Mouse (Mus musculus) heart, adult 9 months (tissue): ENCODE measurements at regions not wholly inside any gene's neighbourhood (a gene's known extent, or its start where the extent isn't known, plus 50 kb on each side); places are given as distances from the start of the nearest gene placed in this dataset.
"Not testable (repeated sequence)": the region's sequence is repeated elsewhere in the genome, so short reads cannot be mapped to it uniquely, and the experiment has no call there.

Experiments
- DNase-seq, 2 experiments: peaks; one replicate each; pipeline ENCODE4 v3.0.0; 2022; ENCODE audit warnings: low spot score in 2 of 2

DNA sequence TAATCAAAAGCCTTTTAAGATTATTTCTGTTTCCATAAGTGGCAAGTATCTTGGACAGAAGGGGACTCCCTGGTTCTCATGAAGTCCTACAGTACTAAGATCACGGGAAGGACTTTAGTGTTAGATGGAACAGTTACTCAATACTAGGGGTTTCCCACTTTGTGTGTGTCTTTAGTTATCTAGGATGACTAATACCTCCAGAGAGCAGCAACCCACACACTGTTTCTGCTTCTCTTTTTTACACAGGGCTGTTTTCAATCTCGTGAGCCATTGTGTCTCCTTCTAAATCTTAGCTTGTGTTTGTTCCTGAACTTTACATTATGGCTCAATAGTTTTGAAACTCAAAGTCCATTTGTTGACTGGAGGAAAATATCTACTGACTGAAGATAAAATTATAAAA is 496.5 kb upstream of the Impg1 start:
- DNase-seq, result no peak

GRCm38 (mm10) chr9:80942991-80943390 is 477.7 kb upstream of the Impg1 start:
- no peak for DNase-seq

GRCm38 (mm10) chr9:80941424-80941823 is 476.1 kb upstream of the Impg1 start:
- no peak for DNase-seq

- DNase-seq, result no peak
Observed at GRCm38 (mm10) chr9:80938238-80938637, 473.0 kb upstream of the Impg1 start.

DNA sequence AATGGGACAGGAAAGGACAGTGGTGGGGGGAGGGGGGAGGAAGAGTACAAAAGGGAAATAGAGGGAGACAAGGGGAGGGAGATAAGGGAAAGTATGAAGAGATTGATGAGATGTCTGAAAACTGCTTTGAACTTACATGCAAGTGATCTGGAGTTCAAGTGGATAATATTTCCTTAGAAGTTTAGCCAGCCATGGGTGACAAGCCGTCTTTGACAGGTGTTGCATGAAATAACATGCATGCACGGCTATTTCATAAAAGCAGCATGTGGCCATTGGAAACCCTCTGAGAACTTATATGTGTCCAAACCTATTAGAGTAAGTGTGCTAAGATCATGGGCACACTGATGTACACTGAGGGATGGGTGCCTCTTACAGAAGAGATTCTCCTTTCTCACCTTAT is 465.3 kb upstream of the Impg1 start:
- no peak for DNase-seq

GRCm38 (mm10) chr9:80920304-80920703 is 455.0 kb upstream of the Impg1 start:
- DNase-seq, result no peak

DNA sequence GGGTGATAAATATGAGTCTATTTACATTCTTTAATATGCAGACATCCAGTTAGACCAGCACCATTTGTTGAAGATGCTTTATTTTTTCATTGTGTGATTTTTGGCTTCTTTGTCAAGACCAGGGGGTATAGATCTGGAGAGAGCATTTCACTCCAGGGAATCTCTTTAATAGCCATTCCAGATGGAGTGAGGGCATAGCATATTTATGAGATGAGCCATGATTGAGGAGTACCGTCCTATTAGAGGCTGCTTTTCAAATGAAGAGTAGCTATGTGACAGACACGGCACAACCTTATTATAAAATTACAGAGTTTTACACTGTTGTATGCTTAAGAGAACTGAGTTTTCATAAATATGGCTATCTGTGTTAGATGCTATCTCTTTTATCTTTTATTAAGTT is 448.6 kb upstream of the Impg1 start:
- DNase-seq, result no peak

- DNase-seq, result no peak
Observed at GRCm38 (mm10) chr9:80912177-80912576, 446.9 kb upstream of the Impg1 start.

DNA sequence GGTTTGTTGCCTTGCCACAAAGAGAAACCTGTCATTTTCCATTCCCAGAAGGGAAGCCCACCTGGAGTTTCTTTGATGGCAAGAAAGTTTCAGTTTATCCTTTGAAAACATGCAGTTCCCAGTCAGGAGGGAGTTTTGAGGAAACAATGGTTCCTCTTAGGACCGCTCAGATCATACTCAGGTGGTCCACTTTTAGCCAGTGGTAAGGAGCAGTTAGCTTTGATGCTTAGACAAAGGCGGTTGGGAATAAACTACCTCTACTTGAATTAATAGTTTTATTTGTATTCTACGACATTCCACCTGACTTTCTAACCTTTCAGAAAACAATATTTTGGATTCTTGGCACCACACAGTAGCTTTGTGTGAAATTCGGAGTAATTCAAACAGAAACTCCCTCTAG is 401.5 kb upstream of the Impg1 start:
- DNase-seq, result no peak

GRCm38 (mm10) chr9:80858998-80859397 is 393.7 kb upstream of the Impg1 start:
- DNase-seq, result no peak

GRCm38 (mm10) chr9:80848190-80848589 is 382.9 kb upstream of the Impg1 start:
- no peak for DNase-seq

- DNase-seq, result no peak
Observed at GRCm38 (mm10) chr9:80832808-80833207, 367.5 kb upstream of the Impg1 start.

DNA sequence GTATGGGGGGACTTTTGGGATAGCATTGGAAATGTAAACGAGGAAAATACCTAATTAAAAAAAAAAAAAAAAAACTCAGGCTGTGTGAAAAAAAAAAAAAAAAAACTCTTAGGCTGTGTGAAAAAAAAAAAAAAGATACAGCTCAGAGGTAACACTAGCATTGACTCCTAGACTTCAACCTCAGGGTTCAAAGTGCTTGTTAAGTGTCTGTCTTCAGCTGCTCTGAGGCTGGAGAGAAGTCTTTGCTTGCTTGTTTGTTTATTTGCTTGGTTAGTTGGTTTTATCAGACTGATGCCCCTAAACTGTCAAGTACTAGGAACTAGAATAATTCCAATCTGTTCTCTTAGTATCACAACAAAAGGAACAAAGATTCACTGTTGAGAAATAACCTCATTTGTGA is 360.1 kb upstream of the Impg1 start:
- no peak for DNase-seq

- DNase-seq, result no peak
Observed at GRCm38 (mm10) chr9:80820066-80820465, 354.8 kb upstream of the Impg1 start.

- no peak for DNase-seq
Observed at GRCm38 (mm10) chr9:80819070-80819469, 353.8 kb upstream of the Impg1 start.

DNA sequence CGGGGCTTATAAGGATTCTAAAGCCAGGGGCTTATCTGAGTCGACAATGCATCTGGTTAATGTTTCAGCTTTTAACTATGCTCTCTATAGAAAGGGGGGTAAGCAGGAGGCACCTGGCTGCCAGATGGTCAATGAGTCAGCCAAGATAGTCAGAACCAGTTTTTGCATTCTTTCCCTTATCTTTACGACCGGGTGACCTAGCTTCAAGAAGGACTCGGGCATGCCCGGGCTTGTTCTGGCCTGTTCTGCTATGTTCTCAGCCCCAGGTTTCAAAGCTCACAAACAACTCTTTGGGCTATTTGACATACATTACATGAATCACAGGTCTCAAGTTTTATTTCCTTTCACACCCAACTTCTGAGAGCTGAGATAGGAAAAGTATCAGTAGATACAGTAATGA is 348.6 kb upstream of the Impg1 start:
- DNase-seq, result not testable (repeated sequence)

DNA sequence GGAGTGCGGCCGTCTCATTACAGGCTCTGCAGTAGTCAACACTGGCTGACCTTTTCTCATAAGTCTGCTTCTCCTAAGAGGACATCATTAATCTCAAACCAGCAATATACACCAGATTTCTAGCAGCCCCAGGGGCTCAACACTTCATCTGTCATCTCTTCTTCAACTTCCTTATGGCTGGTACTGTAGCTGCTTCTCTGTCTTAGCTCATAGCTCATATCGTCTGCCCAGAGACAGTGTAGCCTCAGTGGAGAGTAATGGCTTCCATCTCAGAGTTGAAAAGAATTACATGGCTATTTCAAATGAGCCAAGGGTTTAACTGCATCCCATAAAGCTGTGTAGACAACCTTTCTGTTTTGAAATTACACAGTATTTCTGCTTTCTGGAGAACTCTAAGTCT is 326.2 kb upstream of the Impg1 start:
- DNase-seq, result no peak

DNA sequence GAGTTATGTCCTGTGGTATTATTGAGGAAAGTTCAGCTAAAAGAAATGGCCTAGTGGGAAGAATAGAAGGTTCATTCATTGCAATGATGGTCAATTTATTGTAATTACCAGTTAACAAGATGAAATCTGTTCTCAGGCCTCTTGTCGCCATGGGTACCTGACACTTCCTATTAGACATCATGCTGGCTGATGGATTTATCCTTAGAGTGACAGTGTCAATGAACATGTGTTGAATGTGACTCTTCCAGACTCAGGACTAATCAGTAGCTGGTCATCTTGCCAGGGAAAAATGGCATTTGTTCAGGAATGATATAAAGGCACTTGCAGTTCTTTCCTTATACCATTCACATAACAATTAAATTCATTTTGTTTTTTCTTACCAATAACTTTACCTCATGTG is 309.3 kb upstream of the Impg1 start:
- no peak for DNase-seq

DNA sequence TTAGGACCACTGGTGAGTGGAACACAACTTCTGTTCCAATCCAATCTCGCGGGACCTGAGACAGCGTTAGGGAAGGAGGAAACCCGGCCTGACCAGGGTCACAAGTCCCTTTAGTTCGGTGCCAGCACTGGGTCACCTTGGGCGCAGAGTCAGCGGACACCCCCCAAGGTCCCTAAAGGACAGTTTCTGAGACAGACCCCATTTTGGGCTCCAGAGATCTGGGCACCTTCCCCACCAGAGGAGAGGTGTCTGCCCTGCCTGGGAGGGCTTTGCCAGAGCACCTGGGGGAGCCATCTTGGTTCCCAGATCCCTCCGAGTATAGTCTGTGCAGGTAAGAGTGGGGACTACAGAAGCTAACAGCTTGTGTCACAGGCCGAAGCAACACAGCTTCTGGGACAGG is 270.5 kb upstream of the Impg1 start:
- not testable (repeated sequence) for DNase-seq

DNA sequence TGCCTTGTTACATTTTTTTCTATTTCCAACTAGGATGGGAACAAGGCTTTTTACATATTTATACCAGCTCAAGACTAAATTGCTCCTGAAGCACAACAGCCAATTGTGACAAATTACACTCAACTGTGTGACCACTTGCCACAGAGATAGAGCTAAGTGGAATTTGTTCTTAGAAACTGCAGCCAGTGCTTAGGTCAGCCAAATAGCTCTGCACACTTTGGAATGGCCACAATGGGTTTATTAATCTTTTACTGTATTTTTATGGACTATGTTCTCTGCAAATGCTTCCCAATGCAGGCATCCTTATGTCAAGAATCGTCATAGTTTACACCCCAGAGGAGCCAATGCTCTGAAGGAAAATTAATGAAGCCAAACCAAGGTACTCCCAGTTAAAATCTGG is 267.7 kb upstream of the Impg1 start:
- no peak for DNase-seq

- no peak for DNase-seq
Observed at GRCm38 (mm10) chr9:80723638-80724037, 258.4 kb upstream of the Impg1 start.

DNA sequence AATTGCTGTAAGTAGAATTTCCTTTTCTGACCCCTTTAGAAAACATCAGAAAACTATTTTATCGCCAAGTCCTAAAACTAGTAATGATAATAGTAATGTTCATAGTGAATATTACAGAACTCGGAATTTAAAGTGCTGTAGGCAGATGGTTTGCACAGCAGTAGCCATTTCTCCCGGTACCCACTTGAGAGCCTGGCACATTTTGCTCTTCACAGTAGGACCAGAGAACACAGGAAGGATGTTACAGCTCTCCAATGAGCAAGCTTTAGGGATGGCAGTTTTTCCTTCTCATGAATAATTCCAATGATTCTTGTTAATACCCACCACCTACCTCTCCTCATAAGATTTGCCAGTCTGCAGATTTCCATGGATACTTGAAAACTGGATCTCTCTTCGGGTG is 253.2 kb upstream of the Impg1 start:
- no peak for DNase-seq

- no peak for DNase-seq
Observed at GRCm38 (mm10) chr9:80709781-80710180, 244.5 kb upstream of the Impg1 start.

- no peak for DNase-seq
Observed at GRCm38 (mm10) chr9:80705264-80705663, 240.0 kb upstream of the Impg1 start.

- DNase-seq, result no peak
Observed at GRCm38 (mm10) chr9:80697171-80697570, 231.9 kb upstream of the Impg1 start.
